Mouse (Mus musculus) bone marrow macrophage, adult 2 months (primary cell): Measurements from ENCODE around the gene Mad1l1.

Source experiments
- CTCF ChIP-seq: IDR thresholded peaks from 2 replicates; pipeline ENCODE4 v1.5.1; 2012; ENCODE audit warnings: low read depth, mild to moderate bottlenecking, low read length, moderate library complexity
- POLR2A ChIP-seq: IDR thresholded peaks from 2 replicates; pipeline ENCODE4 v1.6.1; 2012; ENCODE audit warnings: mild to moderate bottlenecking, low read depth, low read length, borderline replicate concordance

GRCm38 (mm10) chr5:140206726-140207703 lies 114.3 kb downstream of the Mad1l1 start:
- no peak for TF ChIP-seq POLR2A
- TF ChIP-seq CTCF = no peak
